ENCODE assay signal across 19 mouse cellular contexts in genomic region chr19:26532509-26532908, GRCm38 (mm10).
A peak's percentile ranks its signal among the peaks of the same experiment; 100 is the strongest.
DNase-seq lines count a peak whose midpoint lies in the region; ATAC-seq and TF ChIP-seq lines count a peak whose summit lies in the region.
"Had no signal": no experiment of that assay in that cellular context is flagged by ENCODE, and none has a peak within 500 bp of the region (broad histone marks: within the 10 kb centered on the region; RNA-seq: fewer than 3 reads in every experiment).

No protein-coding gene starts in this region.

- H3K36me3 ChIP-seq in hindbrain, embryonic 15.5 days: no peaks in the 10 kb centered on the region
- no peaks in the 10 kb centered on the region for H3K36me3 ChIP-seq in hindbrain, embryonic 16.5 days (ENCODE audit: control insufficient read depth, insufficient read depth, low read length)
- H3K36me3 ChIP-seq in midbrain, embryonic 16.5 days (ENCODE audit: control insufficient read depth, insufficient read depth, low read length): no peaks in the 10 kb centered on the region
- no peaks in the 10 kb centered on the region for H3K36me3 ChIP-seq in midbrain, embryonic 10.5 days
- no peaks in the 10 kb centered on the region for H3K36me3 ChIP-seq in forebrain, postnatal 0 days (ENCODE audit: insufficient read depth)
- H3K36me3 ChIP-seq: embryonic facial prominence, embryonic 10.5 days; kidney, embryonic 15.5 days; neural tube, embryonic 12.5 days had no signal

- H3K9ac ChIP-seq in hindbrain, embryonic 15.5 days: no peak overlapping the region
- no peak overlapping the region for H3K9ac ChIP-seq in hindbrain, embryonic 16.5 days (ENCODE audit: low read depth, low read length)
- H3K9ac ChIP-seq in midbrain, embryonic 16.5 days (ENCODE audit: low read depth, low read length): no peak overlapping the region
- no peak overlapping the region for H3K9ac ChIP-seq in forebrain, postnatal 0 days
- H3K9ac ChIP-seq: kidney, embryonic 15.5 days; liver, embryonic 14.5 days; neural tube, embryonic 12.5 days had no signal

- H3K4me1 ChIP-seq in hindbrain, embryonic 15.5 days (replicated peaks): peaks cover 12% of the 10 kb centered on the region
- peaks cover 10% of the 10 kb centered on the region for H3K4me1 ChIP-seq in hindbrain, embryonic 16.5 days (ENCODE audit: control insufficient read depth, insufficient read depth, low read depth, low read length)
- peaks cover 11% of the 10 kb centered on the region for H3K4me1 ChIP-seq in midbrain, embryonic 16.5 days (ENCODE audit: control insufficient read depth, insufficient read depth, low read length)
- H3K4me1 ChIP-seq in midbrain, embryonic 10.5 days: no peaks in the 10 kb centered on the region
- peaks cover 10% of the 10 kb centered on the region; the same call in 1 of the 2 replicates for H3K4me1 ChIP-seq in forebrain, postnatal 0 days (ENCODE audit: insufficient read depth)
- H3K4me1 ChIP-seq: embryonic facial prominence, embryonic 10.5 days; kidney, embryonic 15.5 days; neural tube, embryonic 12.5 days had no signal

- WGBS in hindbrain, embryonic 15.5 days: 52% methylated on average over 6 of the region's 6 CpGs
- 49% methylated on average over 6 of the region's 6 CpGs for WGBS in hindbrain, embryonic 16.5 days
- 59% methylated on average over 6 of the region's 6 CpGs for WGBS in midbrain, embryonic 16.5 days
- 82% methylated on average over 6 of the region's 6 CpGs for WGBS in midbrain, embryonic 10.5 days
- WGBS in forebrain, postnatal 0 days: 18% methylated on average over 6 of the region's 6 CpGs

- no peak overlapping the region for H3K4me2 ChIP-seq in hindbrain, embryonic 15.5 days
- no peak overlapping the region for H3K4me2 ChIP-seq in hindbrain, embryonic 16.5 days (ENCODE audit: low read length)
- H3K4me2 ChIP-seq in midbrain, embryonic 16.5 days (ENCODE audit: low read length): no peak overlapping the region
- no peak overlapping the region for H3K4me2 ChIP-seq in forebrain, postnatal 0 days (ENCODE audit: low read depth)
- H3K4me2 ChIP-seq: kidney, embryonic 15.5 days; neural tube, embryonic 12.5 days had no signal

- H3K27ac ChIP-seq in hindbrain, embryonic 15.5 days (replicated peaks): peak overlapping the region; percentile 10; the same call in 1 of the 2 replicates
- H3K27ac ChIP-seq in hindbrain, embryonic 16.5 days (ENCODE audit: low read depth, low read length): no peak overlapping the region
- H3K27ac ChIP-seq in midbrain, embryonic 16.5 days (ENCODE audit: low read length): peak overlapping the region; percentile 60; the same call in 1 of the 2 replicates
- no peak overlapping the region for H3K27ac ChIP-seq in midbrain, embryonic 10.5 days (replicated peaks)
- H3K27ac ChIP-seq in forebrain, postnatal 0 days (ENCODE audit: low read depth, low read length): 0 out of 2 replicates have a peak overlapping the region, but pooled peaks have one; percentile 5
- H3K27ac ChIP-seq: embryonic facial prominence, embryonic 10.5 days; kidney, embryonic 15.5 days; liver, embryonic 14.5 days; neural tube, embryonic 12.5 days had no signal

- H3K27me3 ChIP-seq in hindbrain, embryonic 15.5 days: no peaks in the 10 kb centered on the region
- H3K27me3 ChIP-seq in hindbrain, embryonic 16.5 days (replicated peaks; ENCODE audit: control insufficient read depth, insufficient read depth, low read length): no peaks in the 10 kb centered on the region
- H3K27me3 ChIP-seq in midbrain, embryonic 16.5 days (ENCODE audit: control insufficient read depth, insufficient read depth, low read depth, low read length): no peaks in the 10 kb centered on the region
- H3K27me3 ChIP-seq in midbrain, embryonic 10.5 days (ENCODE audit: low read depth, poor library complexity, severe bottlenecking): no peaks in the 10 kb centered on the region
- H3K27me3 ChIP-seq in forebrain, postnatal 0 days (ENCODE audit: insufficient read depth, low read length): no peaks in the 10 kb centered on the region
- H3K27me3 ChIP-seq: kidney, embryonic 15.5 days; neural tube, embryonic 12.5 days had no signal

- no peak for ATAC-seq in hindbrain, embryonic 15.5 days (ENCODE audit: low FRiP score, low read depth)
- no peak; the same call in 1 of the 2 replicates for ATAC-seq in hindbrain, embryonic 16.5 days
- ATAC-seq in midbrain, embryonic 16.5 days: peak; percentile 47; the same call in 1 of the 2 replicates
- ATAC-seq in forebrain, postnatal 0 days: peak; percentile 68; the same call in 1 of the 2 replicates
- ATAC-seq: intestine, embryonic 16.5 days had no signal

- no peak for DNase-seq in midbrain, embryonic 10.5 days (ENCODE audit: low spot score)
- DNase-seq in forebrain, postnatal 0 days: peak; percentile 44
- DNase-seq in telencephalon, adult 2 months (ENCODE audit: low read depth, low spot score): peak; percentile 41
- no peak for DNase-seq in heart, postnatal 4 days
- DNase-seq: cerebellum, adult 8-10 months; gastrocnemius, postnatal 10 days; heart, adult 18-20 months; heart, postnatal 36 days; kidney, postnatal 4 days; layer of hippocampus, adult 9-11 months; right cerebral cortex, postnatal 4 days had no signal

- no peak overlapping the region for H3K4me3 ChIP-seq in hindbrain, embryonic 15.5 days
- no peak overlapping the region for H3K4me3 ChIP-seq in hindbrain, embryonic 16.5 days (ENCODE audit: low read length)
- H3K4me3 ChIP-seq in midbrain, embryonic 16.5 days (ENCODE audit: low read depth, low read length): no peak overlapping the region
- H3K4me3 ChIP-seq in midbrain, embryonic 10.5 days: no peak overlapping the region
- no peak overlapping the region for H3K4me3 ChIP-seq in forebrain, postnatal 0 days (ENCODE audit: low read depth, low read length)
- H3K4me3 ChIP-seq: embryonic facial prominence, embryonic 10.5 days; kidney, embryonic 15.5 days; neural tube, embryonic 12.5 days had no signal

- no peaks in the 10 kb centered on the region for H3K9me3 ChIP-seq in hindbrain, embryonic 15.5 days
- H3K9me3 ChIP-seq in hindbrain, embryonic 16.5 days (ENCODE audit: control insufficient read depth, low read length): no peaks in the 10 kb centered on the region
- no peaks in the 10 kb centered on the region for H3K9me3 ChIP-seq in midbrain, embryonic 16.5 days (replicated peaks; ENCODE audit: control insufficient read depth, low read length, poor library complexity, severe bottlenecking)
- no peaks in the 10 kb centered on the region for H3K9me3 ChIP-seq in midbrain, embryonic 10.5 days (replicated peaks)
- H3K9me3 ChIP-seq in forebrain, postnatal 0 days (ENCODE audit: low read length): no peaks in the 10 kb centered on the region
- H3K9me3 ChIP-seq: embryonic facial prominence, embryonic 10.5 days; kidney, embryonic 15.5 days; neural tube, embryonic 12.5 days had no signal

- no peak for TF ChIP-seq CTCF in forebrain, postnatal 0 days (IDR thresholded peaks at IDR 0.05; ENCODE audit: low read depth)

Comparison
In these comparisons a context has a peak if more than half of its experiments do, and no peak if none do; other contexts are left out.
1. H3K27ac ChIP-seq: peak in hindbrain, embryonic 15.5 days (single experiment), midbrain, embryonic 16.5 days (single experiment) and forebrain, postnatal 0 days (single experiment); none in hindbrain, embryonic 16.5 days (single experiment) and midbrain, embryonic 10.5 days (single experiment).
2. ATAC-seq: peak in midbrain, embryonic 16.5 days (single experiment) and forebrain, postnatal 0 days (single experiment); none in hindbrain, embryonic 15.5 days (single experiment) and hindbrain, embryonic 16.5 days (single experiment).
3. DNase-seq: peak in forebrain, postnatal 0 days (single experiment) and telencephalon, adult 2 months (single experiment); none in midbrain, embryonic 10.5 days (single experiment) and heart, postnatal 4 days (single experiment).